Mouse (Mus musculus): ENCODE results near the gene Slc2a9. TPM values are rescaled to one million over a fixed set of nuclear protein-coding genes. Genes with fewer than 3 reads are reported as not detected.

The Slc2a9 gene
- total and polyA plus RNA-seq, 3 experiments = 1.3 to 1.6 (median 1.6) TPM

- Histone ChIP-seq H3K4me1 (ENCODE audit: control insufficient read depth, insufficient read depth, low read length) (no peaks in the 10 kb centered on the region; the same call in 1 of the 2 replicates), H3K4me3 (no peak overlapping the region), H3K27me3 (ENCODE audit: control insufficient read depth, insufficient read depth, low read length) (no peaks in the 10 kb centered on the region), H3K36me3 (ENCODE audit: control insufficient read depth, insufficient read depth, low read length) (no peaks in the 10 kb centered on the region), H3K9ac (ENCODE audit: low read depth, low read length) (no peak overlapping the region), H3K79me2 (replicated peaks; ENCODE audit: control insufficient read depth, insufficient read depth, low read length) (no peaks in the 10 kb centered on the region), H3K27ac (no peak overlapping the region)
- TF ChIP-seq CTCF (IDR thresholded peaks at IDR 0.05) (no peak), EP300 (IDR thresholded peaks at IDR 0.05; ENCODE audit: insufficient read depth, low read depth, low read length) (no peak), POLR2A (IDR thresholded peaks at IDR 0.05; ENCODE audit: insufficient read depth, low read depth, low read length) (no peak)
- intact Hi-C loops (cut with DNase I) = no loop called here
- DNase-seq = no peak
- 89% methylated on average over 8 of the region's 8 CpGs for WGBS
Observed at GRCm38 (mm10) chr5:38449607-38450006, 53.3 kb downstream of the Slc2a9 start.

GRCm38 (mm10) chr5:38448121-38448520 is 54.8 kb downstream of the Slc2a9 start:
- H3K27me3 ChIP-seq (ENCODE audit: control insufficient read depth, insufficient read depth, low read length) = no peaks in the 10 kb centered on the region
- WGBS = 90% methylated on average over 3 of the region's 3 CpGs
- TF ChIP-seq EP300 (IDR thresholded peaks at IDR 0.05; ENCODE audit: insufficient read depth, low read depth, low read length) = no peak
- no peak for TF ChIP-seq CTCF (IDR thresholded peaks at IDR 0.05)
- TF ChIP-seq POLR2A (IDR thresholded peaks at IDR 0.05; ENCODE audit: insufficient read depth, low read depth, low read length) = no peak
- no peaks in the 10 kb centered on the region for H3K79me2 ChIP-seq (replicated peaks; ENCODE audit: control insufficient read depth, insufficient read depth, low read length)
- H3K27ac ChIP-seq = no peak overlapping the region
- H3K4me1 ChIP-seq (ENCODE audit: control insufficient read depth, insufficient read depth, low read length) = no peaks in the 10 kb centered on the region; the same call in 1 of the 2 replicates
- no peak overlapping the region for H3K9ac ChIP-seq (ENCODE audit: low read depth, low read length)
- no peak for DNase-seq
- H3K36me3 ChIP-seq (ENCODE audit: control insufficient read depth, insufficient read depth, low read length) = no peaks in the 10 kb centered on the region
- no peak overlapping the region for H3K4me3 ChIP-seq
- intact Hi-C loops (cut with DNase I) = no loop called here

GRCm38 (mm10) chr5:38446316-38446975 is 56.5 kb downstream of the Slc2a9 start:
- Histone ChIP-seq H3K9ac (ENCODE audit: low read depth, low read length) (no peak overlapping the region), H3K79me2 (replicated peaks; ENCODE audit: control insufficient read depth, insufficient read depth, low read length) (no peaks in the 10 kb centered on the region), H3K4me1 (ENCODE audit: control insufficient read depth, insufficient read depth, low read length) (no peaks in the 10 kb centered on the region; the same call in 1 of the 2 replicates), H3K27ac (no peak overlapping the region), H3K36me3 (ENCODE audit: control insufficient read depth, insufficient read depth, low read length) (no peaks in the 10 kb centered on the region), H3K27me3 (ENCODE audit: control insufficient read depth, insufficient read depth, low read length) (no peaks in the 10 kb centered on the region), H3K4me3 (no peak overlapping the region)
- DNase-seq = peak in 1 of 2 experiments; percentile 14
- TF ChIP-seq POLR2A (IDR thresholded peaks at IDR 0.05; ENCODE audit: insufficient read depth, low read depth, low read length) (no peak), CTCF (IDR thresholded peaks at IDR 0.05) (no peak), EP300 (IDR thresholded peaks at IDR 0.05; ENCODE audit: insufficient read depth, low read depth, low read length) (no peak)
- intact Hi-C loops (cut with DNase I) = no loop called here
- WGBS = 38% methylated on average over 14 of the region's 14 CpGs

- DNase-seq = no peak
- Histone ChIP-seq H3K27ac (no peak overlapping the region), H3K4me1 (ENCODE audit: control insufficient read depth, insufficient read depth, low read length) (no peaks in the 10 kb centered on the region; the same call in 1 of the 2 replicates), H3K27me3 (ENCODE audit: control insufficient read depth, insufficient read depth, low read length) (no peaks in the 10 kb centered on the region), H3K36me3 (ENCODE audit: control insufficient read depth, insufficient read depth, low read length) (no peaks in the 10 kb centered on the region), H3K9ac (ENCODE audit: low read depth, low read length) (no peak overlapping the region), H3K79me2 (replicated peaks; ENCODE audit: control insufficient read depth, insufficient read depth, low read length) (no peaks in the 10 kb centered on the region), H3K4me3 (no peak overlapping the region)
- WGBS = 71% methylated on average over 10 of the region's 10 CpGs
- TF ChIP-seq POLR2A (IDR thresholded peaks at IDR 0.05; ENCODE audit: insufficient read depth, low read depth, low read length) = no peak
- TF ChIP-seq CTCF (IDR thresholded peaks at IDR 0.05) = no peak
- TF ChIP-seq EP300 (IDR thresholded peaks at IDR 0.05; ENCODE audit: insufficient read depth, low read depth, low read length) = no peak
- intact Hi-C loops (cut with DNase I) = no loop called here
Observed at GRCm38 (mm10) chr5:38441088-38441839, 61.7 kb downstream of the Slc2a9 start.

GRCm38 (mm10) chr5:38440252-38441005 is 62.5 kb downstream of the Slc2a9 start:
- WGBS = 65% methylated on average over 9 of the region's 9 CpGs
- Histone ChIP-seq H3K79me2 (replicated peaks; ENCODE audit: control insufficient read depth, insufficient read depth, low read length) (no peaks in the 10 kb centered on the region), H3K4me1 (ENCODE audit: control insufficient read depth, insufficient read depth, low read length) (no peaks in the 10 kb centered on the region), H3K27ac (no peak overlapping the region), H3K36me3 (ENCODE audit: control insufficient read depth, insufficient read depth, low read length) (no peaks in the 10 kb centered on the region), H3K9ac (ENCODE audit: low read depth, low read length) (no peak overlapping the region), H3K4me3 (no peak overlapping the region), H3K27me3 (ENCODE audit: control insufficient read depth, insufficient read depth, low read length) (no peaks in the 10 kb centered on the region)
- TF ChIP-seq CTCF (IDR thresholded peaks at IDR 0.05) (no peak), POLR2A (IDR thresholded peaks at IDR 0.05; ENCODE audit: insufficient read depth, low read depth, low read length) (no peak), EP300 (IDR thresholded peaks at IDR 0.05; ENCODE audit: insufficient read depth, low read depth, low read length) (no peak)
- intact Hi-C loops (cut with DNase I) = no loop called here
- no peak for DNase-seq

All from heart, adult 2 months (tissue).